Mouse (Mus musculus): ENCODE data around the gene Mfrp.

Mfrp gene

GRCm38 (mm10) chr9:44101490-44101889 lies at the start of gene Mfrp:
Mfrp (plus strand) TSS chr9:44101729.
- Histone ChIP-seq H3K36me3 (ENCODE audit: control insufficient read depth, insufficient read depth, low read length, poor library complexity, severe bottlenecking) (no peaks in the 10 kb centered on the region), H3K27me3 (ENCODE audit: control insufficient read depth, insufficient read depth, low read length, poor library complexity, severe bottlenecking) (no peaks in the 10 kb centered on the region)
- DNase-seq (ENCODE audit: low read depth, low spot score) = no peak

GRCm38 (mm10) chr9:44052855-44053254 lies 48.7 kb upstream of the Mfrp start:
- H3K36me3 ChIP-seq (ENCODE audit: control insufficient read depth, insufficient read depth, low read length, poor library complexity, severe bottlenecking) = no peaks in the 10 kb centered on the region
- DNase-seq (ENCODE audit: low read depth, low spot score) = no peak
- H3K27me3 ChIP-seq (ENCODE audit: control insufficient read depth, insufficient read depth, low read length, poor library complexity, severe bottlenecking) = no peaks in the 10 kb centered on the region

GRCm38 (mm10) chr9:44053936-44054335 lies 47.6 kb upstream of the Mfrp start:
- no peaks in the 10 kb centered on the region for H3K36me3 ChIP-seq (ENCODE audit: control insufficient read depth, insufficient read depth, low read length, poor library complexity, severe bottlenecking)
- no peak for DNase-seq (ENCODE audit: low read depth, low spot score)
- H3K27me3 ChIP-seq (ENCODE audit: control insufficient read depth, insufficient read depth, low read length, poor library complexity, severe bottlenecking) = no peaks in the 10 kb centered on the region

GRCm38 (mm10) chr9:44058606-44059005 lies 42.9 kb upstream of the Mfrp start:
- Histone ChIP-seq H3K27me3 (ENCODE audit: control insufficient read depth, insufficient read depth, low read length, poor library complexity, severe bottlenecking) (no peaks in the 10 kb centered on the region), H3K36me3 (ENCODE audit: control insufficient read depth, insufficient read depth, low read length, poor library complexity, severe bottlenecking) (no peaks in the 10 kb centered on the region)
- no peak for DNase-seq (ENCODE audit: low read depth, low spot score)

GRCm38 (mm10) chr9:44065177-44065576 lies 36.4 kb upstream of the Mfrp start:
- no peaks in the 10 kb centered on the region for H3K36me3 ChIP-seq (ENCODE audit: control insufficient read depth, insufficient read depth, low read length, poor library complexity, severe bottlenecking)
- H3K27me3 ChIP-seq (ENCODE audit: control insufficient read depth, insufficient read depth, low read length, poor library complexity, severe bottlenecking) = no peaks in the 10 kb centered on the region
- DNase-seq (ENCODE audit: low read depth, low spot score) = no peak

GRCm38 (mm10) chr9:44066785-44067225 lies 34.7 kb upstream of the Mfrp start, which contains the start of gene Usp2:
Usp2 (plus strand) TSS chr9:44067021.
- H3K36me3 ChIP-seq (ENCODE audit: control insufficient read depth, insufficient read depth, low read length, poor library complexity, severe bottlenecking) = no peaks in the 10 kb centered on the region
- H3K27me3 ChIP-seq (ENCODE audit: control insufficient read depth, insufficient read depth, low read length, poor library complexity, severe bottlenecking) = no peaks in the 10 kb centered on the region
- DNase-seq (ENCODE audit: low read depth, low spot score) = peak; percentile 97

GRCm38 (mm10) chr9:44067241-44067959 lies 34.1 kb upstream of the Mfrp start:
- DNase-seq (ENCODE audit: low read depth, low spot score) = no peak
- Histone ChIP-seq H3K27me3 (ENCODE audit: control insufficient read depth, insufficient read depth, low read length, poor library complexity, severe bottlenecking) (no peaks in the 10 kb centered on the region), H3K36me3 (ENCODE audit: control insufficient read depth, insufficient read depth, low read length, poor library complexity, severe bottlenecking) (no peaks in the 10 kb centered on the region)

GRCm38 (mm10) chr9:44067960-44068330 lies 33.6 kb upstream of the Mfrp start:
- no peaks in the 10 kb centered on the region for H3K27me3 ChIP-seq (ENCODE audit: control insufficient read depth, insufficient read depth, low read length, poor library complexity, severe bottlenecking)
- DNase-seq (ENCODE audit: low read depth, low spot score) = no peak
- no peaks in the 10 kb centered on the region for H3K36me3 ChIP-seq (ENCODE audit: control insufficient read depth, insufficient read depth, low read length, poor library complexity, severe bottlenecking)

- Histone ChIP-seq H3K27me3 (ENCODE audit: control insufficient read depth, insufficient read depth, low read length, poor library complexity, severe bottlenecking) (no peaks in the 10 kb centered on the region), H3K36me3 (ENCODE audit: control insufficient read depth, insufficient read depth, low read length, poor library complexity, severe bottlenecking) (no peaks in the 10 kb centered on the region)
- DNase-seq (ENCODE audit: low read depth, low spot score) = no peak
Measured at GRCm38 (mm10) chr9:44069252-44069651, 32.3 kb upstream of the Mfrp start.

GRCm38 (mm10) chr9:44070113-44070843 lies 31.3 kb upstream of the Mfrp start:
- no peak for DNase-seq (ENCODE audit: low read depth, low spot score)
- Histone ChIP-seq H3K27me3 (ENCODE audit: control insufficient read depth, insufficient read depth, low read length, poor library complexity, severe bottlenecking) (no peaks in the 10 kb centered on the region), H3K36me3 (ENCODE audit: control insufficient read depth, insufficient read depth, low read length, poor library complexity, severe bottlenecking) (no peaks in the 10 kb centered on the region)

- DNase-seq (ENCODE audit: low read depth, low spot score) = no peak
- Histone ChIP-seq H3K36me3 (ENCODE audit: control insufficient read depth, insufficient read depth, low read length, poor library complexity, severe bottlenecking) (no peaks in the 10 kb centered on the region), H3K27me3 (ENCODE audit: control insufficient read depth, insufficient read depth, low read length, poor library complexity, severe bottlenecking) (no peaks in the 10 kb centered on the region)
Measured at GRCm38 (mm10) chr9:44070844-44071231, 30.7 kb upstream of the Mfrp start.

GRCm38 (mm10) chr9:44071914-44072598 lies 29.5 kb upstream of the Mfrp start:
- no peak for DNase-seq (ENCODE audit: low read depth, low spot score)
- H3K36me3 ChIP-seq (ENCODE audit: control insufficient read depth, insufficient read depth, low read length, poor library complexity, severe bottlenecking) = no peaks in the 10 kb centered on the region
- no peaks in the 10 kb centered on the region for H3K27me3 ChIP-seq (ENCODE audit: control insufficient read depth, insufficient read depth, low read length, poor library complexity, severe bottlenecking)

- H3K27me3 ChIP-seq (ENCODE audit: control insufficient read depth, insufficient read depth, low read length, poor library complexity, severe bottlenecking) = no peaks in the 10 kb centered on the region
- H3K36me3 ChIP-seq (ENCODE audit: control insufficient read depth, insufficient read depth, low read length, poor library complexity, severe bottlenecking) = no peaks in the 10 kb centered on the region
- DNase-seq (ENCODE audit: low read depth, low spot score) = no peak
Measured at GRCm38 (mm10) chr9:44072599-44072915, 29.0 kb upstream of the Mfrp start.

- DNase-seq (ENCODE audit: low read depth, low spot score) = no peak
- H3K36me3 ChIP-seq (ENCODE audit: control insufficient read depth, insufficient read depth, low read length, poor library complexity, severe bottlenecking) = no peaks in the 10 kb centered on the region
- no peaks in the 10 kb centered on the region for H3K27me3 ChIP-seq (ENCODE audit: control insufficient read depth, insufficient read depth, low read length, poor library complexity, severe bottlenecking)
Measured at GRCm38 (mm10) chr9:44073115-44073514, 28.4 kb upstream of the Mfrp start.

Data from splenic B cell, adult 2 months (primary cell).